Mouse (Mus musculus) retina, postnatal 1 day (tissue): ENCODE data around the gene Hal.
A peak's percentile ranks its signal among the peaks of the same experiment; 100 is the strongest.
"Not testable (repeated sequence)": the region's sequence is repeated elsewhere in the genome, so short reads cannot be mapped to it uniquely, and the experiment has no call there.

Experiments
- DNase-seq: peaks from one replicate; pipeline ENCODE4 v3.0.0-alpha.2; 2012

The Hal gene

DNA sequence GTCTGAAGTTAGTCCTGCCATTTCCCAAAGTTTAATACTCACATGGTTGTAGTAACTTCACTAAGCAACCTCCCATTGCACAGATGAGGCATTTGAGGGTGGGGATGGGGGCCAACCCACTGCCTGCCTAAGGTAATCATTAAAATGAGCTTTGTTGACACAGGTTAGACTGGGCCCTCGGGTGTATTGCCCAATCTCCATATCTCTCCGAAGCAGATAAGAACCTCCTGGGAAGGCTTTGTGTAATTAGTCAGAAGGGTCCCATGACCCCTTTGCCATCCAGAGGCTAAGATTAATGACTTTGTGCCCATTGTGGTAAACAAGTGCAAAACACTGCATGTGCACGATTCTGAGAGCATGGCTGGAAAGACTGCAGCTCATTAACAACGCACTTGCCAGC lies 29.2 kb downstream of the Hal start:
- no peak for DNase-seq

DNA sequence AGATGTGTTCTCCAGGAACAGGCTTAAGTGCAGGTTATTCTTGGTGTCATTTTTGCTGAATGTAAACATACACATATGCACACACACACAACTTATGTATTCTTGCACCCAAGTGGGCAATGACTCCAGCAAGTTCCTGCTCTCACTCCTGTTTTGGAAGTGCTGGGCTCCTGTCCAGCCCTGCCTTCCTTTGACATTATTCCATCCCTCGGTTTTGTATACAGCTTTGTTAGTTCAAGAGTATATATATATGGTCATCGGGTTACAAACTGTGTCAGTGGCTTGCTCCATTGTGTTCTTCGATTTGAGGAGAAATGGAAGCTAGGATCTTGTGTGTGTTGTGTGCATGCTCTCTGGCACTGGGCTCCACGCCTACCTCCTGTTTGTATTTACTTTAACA lies 29.6 kb downstream of the Hal start:
- no peak for DNase-seq

DNA sequence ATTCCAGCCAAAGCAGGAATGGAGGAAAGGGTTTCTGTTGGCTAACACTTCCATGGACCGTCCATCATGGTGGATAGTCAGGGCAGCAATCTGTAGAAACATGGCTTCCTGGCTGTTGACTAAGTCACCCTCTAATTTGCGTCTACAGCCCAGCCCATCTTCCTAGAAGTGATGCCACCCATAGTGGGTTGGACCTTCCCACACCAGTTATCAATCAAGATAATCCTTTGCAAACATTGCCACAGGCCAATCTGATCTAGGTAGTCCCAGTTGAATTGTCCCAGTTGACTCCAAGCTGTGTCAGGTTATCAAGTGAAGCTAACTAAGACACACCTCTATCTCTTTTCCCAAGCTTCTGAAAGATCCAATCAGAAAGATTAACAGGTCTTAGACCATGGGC lies 30.1 kb downstream of the Hal start:
- DNase-seq = no peak

DNA sequence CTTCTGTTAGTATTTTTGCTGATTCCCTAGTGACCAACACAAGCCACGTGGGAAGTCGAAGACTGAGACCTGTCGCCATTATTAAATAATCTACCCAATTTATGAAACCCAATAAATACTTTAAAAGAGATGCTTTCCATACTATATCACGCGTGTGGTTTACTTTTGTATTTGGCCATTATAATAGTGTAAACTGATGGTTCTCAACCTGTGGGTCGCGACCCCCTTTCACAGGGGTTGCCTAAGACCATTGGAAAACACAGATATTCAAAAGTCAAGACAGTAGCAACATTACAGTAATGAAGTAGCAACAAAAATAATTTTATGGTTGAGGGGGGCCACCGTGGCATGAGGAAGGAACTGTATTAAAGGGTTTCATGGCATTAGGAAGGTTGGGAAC lies 30.6 kb downstream of the Hal start:
- no peak for DNase-seq

DNA sequence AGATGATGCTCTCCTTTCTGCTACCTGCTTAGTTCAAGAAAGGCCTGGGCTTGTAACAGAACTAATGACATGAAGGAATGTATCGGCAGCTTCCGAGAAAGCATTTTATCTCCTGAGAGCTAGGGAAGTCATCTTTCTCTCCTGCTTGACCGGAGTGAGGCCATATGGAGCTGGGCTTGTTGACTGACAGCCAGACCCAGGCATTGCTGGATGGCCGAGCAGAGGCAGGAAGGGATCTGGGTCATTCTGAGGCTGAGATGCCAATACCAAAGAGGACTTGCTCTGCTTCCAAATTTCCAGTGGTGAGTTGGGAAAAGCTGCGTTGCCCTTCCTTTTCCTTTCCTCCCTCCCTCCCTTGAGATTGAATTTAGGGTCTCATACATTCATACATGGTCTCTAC lies 31.2 kb downstream of the Hal start:
- DNase-seq = no peak

DNA sequence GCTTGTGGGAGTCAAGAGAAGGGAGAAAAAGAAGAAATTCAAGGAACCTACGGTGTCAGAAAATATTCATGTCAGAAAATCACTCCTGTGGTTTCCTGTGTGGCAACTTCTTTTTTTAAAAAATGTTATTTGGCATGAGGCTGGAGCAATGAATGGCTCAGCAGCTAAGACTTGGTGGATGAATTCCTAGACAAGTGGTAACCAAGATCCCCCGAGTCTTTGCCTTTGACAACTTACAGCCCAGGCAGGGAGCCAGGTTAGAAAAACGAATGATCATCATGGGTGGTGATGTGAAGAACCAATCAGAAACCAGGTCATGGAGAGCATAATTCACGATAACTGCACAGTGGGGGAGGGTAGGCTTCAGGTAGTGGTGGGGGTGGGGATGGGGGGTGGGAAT lies 32.4 kb downstream of the Hal start:
- no peak for DNase-seq

DNA sequence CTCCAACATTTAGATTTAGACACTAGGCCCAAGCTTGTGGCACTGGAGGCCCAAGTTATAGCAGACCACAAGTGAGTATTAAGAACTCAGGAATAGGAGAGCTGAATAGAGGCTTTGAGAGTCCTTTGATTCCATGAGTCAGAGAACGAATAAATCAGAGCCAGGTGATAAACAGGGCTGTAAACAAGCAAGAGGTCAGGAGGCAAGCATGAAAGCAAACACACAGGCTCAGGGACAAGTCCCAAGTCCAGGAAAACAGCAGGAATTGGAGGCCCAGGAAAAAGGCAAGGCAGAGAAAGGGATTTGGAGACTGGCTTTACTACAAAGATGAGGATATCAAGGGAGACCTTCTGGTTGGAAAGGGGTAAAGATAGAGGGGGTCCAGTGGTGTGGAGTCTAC lies 36.8 kb downstream of the Hal start:
- DNase-seq = no peak

DNA sequence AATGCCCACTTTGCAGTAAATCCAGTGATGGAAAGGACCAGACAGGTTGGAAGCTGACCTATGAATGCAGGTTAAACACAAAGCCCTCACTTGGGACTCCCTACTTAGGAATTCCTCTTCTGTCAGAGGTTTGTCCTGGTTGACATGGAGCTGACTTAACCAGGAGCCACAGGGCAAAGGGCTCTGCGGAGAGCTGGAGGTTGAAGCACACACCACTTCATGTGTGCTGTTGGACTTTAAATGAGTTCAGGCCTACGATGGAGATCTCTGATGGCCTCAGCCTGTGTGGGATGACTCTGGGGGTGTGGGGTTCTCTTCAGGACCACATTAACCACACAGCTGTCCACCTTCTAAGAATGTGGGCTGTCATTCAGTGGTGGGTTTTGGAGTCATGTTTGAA lies 49.7 kb downstream of the Hal start:
- DNase-seq = no peak

DNA sequence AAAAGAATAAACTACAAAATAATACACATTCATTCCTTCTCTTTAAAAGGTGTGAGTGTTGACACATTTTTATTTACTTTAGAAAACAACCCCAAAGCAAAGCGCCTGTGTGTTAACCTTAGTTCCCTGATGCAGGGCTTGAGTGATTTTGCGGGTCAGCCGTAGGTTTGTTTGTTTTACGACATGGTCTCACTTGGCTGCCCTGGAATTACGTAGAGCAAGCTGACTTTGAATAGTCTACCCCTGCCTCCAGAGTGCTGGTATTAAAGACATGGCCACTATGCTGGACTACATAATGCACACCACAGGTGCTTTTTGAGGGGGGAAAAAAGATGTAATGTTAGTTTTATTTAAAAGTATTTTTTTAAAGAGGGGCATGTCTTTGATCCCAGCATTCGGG lies 50.2 kb downstream of the Hal start:
- DNase-seq = no peak

DNA sequence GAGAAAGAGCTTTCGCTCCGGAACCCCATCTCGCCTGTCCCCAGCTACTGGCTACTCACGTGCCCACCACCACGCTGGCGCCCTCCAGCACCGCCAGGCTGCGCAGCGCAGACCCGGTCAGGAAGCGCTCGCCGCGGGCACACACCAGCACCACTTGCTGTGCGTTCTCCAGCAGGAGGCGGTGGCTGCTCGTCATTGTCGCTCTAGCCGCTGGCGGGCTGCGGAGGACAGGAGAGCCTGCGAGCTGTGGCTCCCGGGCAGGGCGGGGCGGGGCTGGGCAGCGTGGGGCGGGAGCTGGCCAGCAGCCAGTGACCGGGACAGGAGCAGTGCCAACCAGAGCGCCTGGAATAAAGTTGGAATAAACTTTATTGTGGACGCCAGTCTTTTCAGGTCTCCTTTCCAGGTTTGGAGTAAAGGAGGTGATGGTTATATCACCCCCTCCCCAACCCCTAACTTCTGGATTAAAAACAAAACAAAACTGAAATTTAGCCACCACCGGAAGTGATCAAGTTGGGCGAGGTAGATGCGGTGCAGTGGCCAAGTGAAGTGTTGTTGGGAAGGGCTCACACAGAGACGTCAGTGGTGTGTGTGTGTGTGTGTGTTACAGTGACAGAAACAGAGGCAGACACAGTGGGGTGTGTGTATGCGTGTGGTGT lies 51.3 kb downstream of the Hal start, which contains the start of gene Amdhd1:
Amdhd1 (minus strand) TSS at position 259 of the 656 bp plus-strand sequence.
- DNase-seq = peak; percentile 94

DNA sequence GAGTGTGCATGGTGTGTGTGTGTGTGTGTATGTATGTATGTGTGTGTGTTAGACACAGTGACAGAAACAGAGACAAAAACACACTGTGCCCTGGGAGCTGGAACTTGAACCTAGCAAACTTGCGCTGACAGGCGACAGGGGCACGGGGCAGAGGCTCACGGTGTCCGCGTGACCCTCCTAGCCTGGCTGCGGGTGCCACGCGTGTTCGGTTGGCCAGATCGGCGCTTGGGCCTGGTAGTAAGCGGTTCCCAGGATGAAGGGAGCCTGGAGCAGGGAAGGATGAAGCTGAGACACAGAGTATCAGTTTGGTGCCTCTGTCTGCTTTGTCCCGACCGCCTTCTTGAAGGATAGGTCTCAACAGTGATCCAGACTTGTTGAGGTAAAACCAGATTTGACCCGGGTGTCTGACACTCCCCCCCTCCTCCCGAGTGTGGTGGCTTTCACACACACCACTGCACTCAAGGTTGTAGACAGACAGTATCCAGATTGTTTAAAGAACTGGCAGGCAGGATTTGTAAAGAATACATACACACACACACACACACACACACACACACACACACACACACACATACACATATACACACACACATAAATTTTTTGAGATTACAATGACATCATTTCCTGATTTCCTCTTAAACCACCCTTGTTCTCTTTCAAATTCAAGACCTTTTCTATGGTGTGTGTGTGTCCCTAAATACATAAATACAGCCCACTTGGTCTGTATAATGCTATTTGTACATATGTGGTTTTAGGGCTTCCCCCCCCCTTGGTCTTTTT lies 52.1 kb downstream of the Hal start, which contains the start of gene Ccdc38:
Ccdc38 (plus strand) TSS at position 202 of the 780 bp plus-strand sequence.
- DNase-seq = no peak

DNA sequence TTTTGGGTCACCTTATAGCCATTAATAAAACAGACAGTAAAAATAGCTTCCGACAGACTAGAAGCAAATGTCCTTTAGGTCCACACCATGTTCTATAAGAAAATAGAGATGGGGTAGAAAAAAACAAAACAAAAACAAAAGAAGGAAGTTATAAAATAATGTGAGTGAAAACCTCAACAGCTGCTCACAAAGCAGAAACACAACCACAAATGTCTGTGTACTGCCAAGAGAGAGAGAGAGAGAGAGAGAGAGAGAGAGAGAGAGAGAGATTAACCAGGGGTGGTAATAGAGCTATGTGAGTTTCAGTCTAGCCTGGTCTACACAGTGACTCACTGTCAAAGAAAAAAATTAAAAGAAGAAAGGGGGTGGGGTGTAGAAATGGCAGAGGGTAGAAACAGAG lies 53.0 kb downstream of the Hal start:
- no peak for DNase-seq

DNA sequence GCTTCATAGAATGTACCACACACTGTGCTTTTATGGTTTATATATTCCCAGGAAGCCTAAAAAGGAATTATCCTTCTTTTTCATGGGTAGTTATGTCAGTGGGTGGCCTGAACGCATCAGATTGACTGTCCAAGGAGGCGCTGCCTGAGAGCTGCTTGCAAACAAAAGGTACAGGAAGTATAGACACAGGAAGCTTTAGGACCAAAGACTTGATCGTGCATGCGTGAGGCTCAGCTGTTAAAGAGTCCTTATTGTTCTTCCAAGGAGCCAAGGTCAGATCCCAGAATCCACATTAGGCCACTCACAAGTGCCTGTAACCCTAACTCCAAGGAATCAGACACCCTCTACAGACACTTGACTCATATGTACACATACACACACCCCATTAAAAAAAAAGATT lies 53.8 kb downstream of the Hal start:
- peak; percentile 5 for DNase-seq

DNA sequence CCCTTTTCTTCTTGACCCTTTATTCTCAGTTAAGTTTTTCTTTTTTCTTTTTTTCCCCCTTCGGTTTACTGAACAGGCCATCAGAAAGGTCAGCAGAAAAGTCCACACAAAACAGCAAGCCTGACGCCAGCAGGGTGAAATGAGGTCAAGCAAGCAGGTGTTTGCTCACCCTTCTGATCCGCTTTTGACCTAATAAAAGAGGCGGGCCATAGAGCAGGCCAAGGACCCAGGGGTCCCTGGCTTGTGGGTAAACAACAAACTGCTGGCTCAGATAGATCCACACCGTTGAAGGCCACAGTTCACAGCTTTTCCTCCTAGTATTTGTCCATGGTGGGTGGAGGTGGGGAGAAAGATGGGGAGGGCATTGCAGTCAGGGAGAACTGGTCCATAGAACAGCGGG lies 54.6 kb downstream of the Hal start:
- DNase-seq = peak; percentile 55

DNA sequence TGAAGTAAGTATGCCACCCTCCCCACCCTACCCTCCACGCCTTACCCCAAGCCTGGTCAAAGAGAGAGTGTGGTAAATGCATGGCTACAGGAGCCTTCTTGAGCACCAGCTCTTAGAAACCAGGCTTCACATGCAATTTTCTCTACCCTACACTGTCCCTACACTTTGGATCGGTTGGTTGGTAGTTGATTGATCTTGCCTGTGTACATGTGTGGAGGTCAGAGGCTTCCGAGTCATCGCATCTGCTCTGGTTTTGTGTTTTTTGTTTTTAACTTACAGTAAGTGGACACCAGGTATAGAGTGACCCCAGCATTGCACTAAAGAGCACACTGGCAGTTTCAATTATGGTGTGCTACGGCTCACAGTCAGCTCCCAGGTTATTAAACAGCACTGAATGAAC lies 55.6 kb downstream of the Hal start:
- peak; percentile 27 for DNase-seq

DNA sequence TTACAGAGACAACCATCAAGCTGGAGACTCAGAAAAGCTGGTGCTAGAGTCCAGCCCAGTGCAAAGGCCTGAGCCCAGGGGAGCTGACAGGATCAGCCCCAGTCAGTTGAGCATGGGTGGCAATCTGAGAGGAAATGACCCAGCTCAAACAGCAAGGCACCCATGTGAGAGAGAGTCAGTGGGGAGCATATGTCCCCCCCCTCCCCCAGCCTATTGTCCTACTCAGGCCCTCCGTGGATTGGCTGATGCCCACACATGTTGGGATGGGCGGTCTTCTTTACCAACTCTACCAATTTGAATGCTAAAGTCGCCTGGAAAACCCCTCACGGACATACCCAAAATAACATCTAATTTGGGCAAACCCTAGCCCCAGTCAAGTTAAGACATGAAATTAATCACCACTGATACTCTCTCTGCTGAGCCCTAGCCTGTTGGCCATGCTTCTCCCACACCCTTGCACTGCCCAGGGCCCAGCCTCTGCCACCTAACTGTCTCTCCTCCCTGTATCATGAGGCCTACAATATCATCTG lies 59.2 kb downstream of the Hal start:
- DNase-seq = no peak

DNA sequence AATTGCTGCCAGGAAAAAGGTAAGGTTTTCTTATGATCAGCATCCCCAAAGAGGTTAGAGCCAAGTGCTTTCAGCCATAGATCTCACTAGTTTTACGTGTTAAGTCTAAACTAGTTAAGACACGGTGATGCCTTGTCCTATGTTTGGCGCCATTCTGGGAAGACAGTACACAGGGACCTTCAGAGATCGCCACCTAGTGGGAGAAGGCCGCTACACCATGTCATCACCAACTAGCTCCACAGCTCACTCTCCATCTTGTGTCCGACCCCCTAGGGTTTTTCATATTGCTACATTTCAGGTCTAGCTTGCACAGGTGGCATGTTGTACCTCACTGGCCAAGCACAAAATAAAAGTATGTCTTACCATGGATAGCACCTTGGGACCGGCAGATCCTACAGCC lies 60.4 kb downstream of the Hal start:
- peak; percentile 88 for DNase-seq

DNA sequence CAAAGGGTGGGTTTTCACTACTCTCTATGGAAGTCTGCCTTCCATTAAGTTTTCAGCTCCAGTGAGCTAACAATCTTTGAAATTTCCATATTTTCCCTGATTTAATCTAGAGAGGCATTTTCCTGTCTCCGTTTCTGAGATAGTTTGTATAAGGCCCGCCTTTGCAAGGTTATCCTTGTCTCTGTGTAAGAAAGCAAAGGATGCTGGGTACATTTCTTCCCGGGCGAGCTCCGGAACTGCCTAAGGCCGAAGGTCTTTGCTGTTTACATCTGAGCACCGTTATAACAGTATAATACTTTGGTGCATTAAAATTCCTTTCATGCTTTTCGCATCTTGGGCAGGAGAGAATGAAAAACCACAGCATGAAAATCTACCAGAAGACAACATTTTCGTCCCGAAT lies 61.3 kb downstream of the Hal start:
- no peak for DNase-seq

DNA sequence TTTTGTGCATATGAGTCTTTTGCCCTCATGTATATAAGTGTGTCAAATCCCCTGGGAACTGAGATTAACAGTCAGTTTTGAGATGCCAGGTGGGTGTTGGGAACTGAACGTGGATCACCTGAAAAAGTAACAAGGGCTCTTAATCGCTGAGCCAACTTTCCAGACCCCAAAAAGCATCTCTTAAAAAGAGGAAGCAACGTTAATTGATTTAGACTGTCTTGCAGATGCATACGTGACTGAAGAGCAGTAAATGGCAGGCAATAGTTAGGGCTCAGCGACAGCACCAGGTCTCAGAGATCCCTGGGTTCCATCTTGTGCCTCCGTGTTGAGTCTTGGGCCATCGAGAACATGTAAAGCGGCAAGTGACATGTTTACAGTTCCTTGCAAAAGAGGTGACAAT lies 64.0 kb downstream of the Hal start:
- no peak for DNase-seq

DNA sequence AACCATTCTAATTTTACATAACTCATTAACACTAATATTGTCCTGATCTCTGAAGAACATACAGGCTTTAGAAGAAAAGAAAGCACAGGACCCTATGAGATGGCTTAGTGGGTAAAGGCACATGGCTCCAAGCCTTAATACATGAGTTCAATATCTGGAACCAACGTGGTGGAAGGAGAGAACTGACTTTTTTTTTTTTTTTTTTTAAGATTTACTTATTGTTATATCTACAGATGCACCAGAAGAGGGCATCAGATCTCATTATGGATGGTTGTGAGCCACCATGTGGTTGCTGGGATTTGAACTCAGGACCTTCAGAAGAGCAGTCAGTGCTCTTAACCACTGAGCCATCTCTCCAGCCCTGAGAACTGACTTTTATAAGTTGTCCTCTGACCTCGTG lies 69.4 kb downstream of the Hal start:
- DNase-seq = not testable (repeated sequence)

DNA sequence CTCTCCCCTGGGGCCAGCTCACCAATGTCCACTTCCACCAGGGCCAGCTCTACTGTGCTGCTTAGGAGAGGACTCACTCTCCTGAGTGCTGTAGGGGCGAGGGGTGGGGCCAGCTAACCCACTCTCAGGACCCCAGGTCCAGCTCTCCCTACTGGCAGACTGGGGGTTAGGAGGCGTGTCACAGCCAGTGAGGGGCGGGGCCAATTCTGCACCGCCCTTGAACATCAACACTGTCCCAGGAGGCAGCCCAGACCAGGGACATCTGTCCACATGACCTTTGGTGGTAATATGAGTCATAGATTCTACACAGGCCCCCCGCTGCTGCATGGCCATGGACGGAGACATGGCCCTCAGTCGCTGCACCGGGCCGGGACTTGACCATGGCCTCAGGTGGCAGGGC lies 71.2 kb downstream of the Hal start:
- DNase-seq = peak; percentile 14

DNA sequence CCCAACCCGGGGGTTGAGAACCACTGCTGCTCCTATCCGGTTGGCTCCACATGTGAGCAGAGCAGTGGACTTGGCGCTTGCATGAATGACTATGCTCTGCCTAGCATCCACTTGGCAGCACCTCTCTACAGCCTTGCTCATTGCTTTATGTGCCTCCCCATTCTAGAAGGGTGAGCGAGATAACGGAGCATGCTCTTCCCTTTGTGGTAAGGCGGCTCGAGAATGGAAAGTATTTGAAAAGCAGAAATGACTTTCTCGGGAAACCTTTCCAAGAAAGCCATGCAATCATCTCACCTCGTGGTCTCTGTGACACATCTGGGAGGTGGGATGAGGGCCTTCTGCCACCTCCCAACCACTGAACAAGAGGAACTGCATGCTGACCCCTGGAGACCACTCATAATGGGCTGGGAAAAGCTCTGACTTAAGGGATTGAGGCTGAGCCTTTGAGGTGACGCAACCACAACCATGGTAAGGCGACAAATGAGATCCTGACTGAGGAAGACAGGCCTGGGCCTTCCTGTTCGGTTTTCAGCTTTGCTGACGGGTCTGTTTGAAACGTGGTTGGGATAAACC lies 76.0 kb downstream of the Hal start:
- DNase-seq = no peak

DNA sequence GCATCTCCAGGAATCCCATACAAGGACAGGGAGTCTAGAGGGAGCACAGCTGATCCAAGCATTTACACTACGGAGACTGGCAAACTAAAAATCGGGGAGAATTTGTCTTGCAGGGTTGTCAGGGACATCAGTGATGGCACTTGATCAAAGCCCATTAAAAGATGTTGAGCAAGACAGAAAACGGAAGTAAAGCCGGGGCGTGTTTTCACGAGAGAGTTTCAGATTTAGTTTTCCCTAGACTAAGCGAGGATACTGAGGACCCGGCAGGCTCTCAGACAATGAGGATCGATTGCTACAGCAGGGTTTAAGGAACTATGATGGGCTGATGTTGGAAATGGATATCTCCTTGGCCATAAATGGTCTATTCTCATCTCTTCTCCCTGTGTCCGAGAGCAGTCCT lies 78.5 kb downstream of the Hal start:
- DNase-seq = no peak
